Mouse (Mus musculus): ENCODE data around the gene Inpp4b. TPM values are rescaled to one million over a fixed set of nuclear protein-coding genes. Genes with fewer than 3 reads are reported as not detected.

The Inpp4b gene
- polyA plus RNA-seq, 1 experiment = 0.02 TPM

- H3K4me3 ChIP-seq (ENCODE audit: insufficient read depth, poor library complexity, severe bottlenecking) = no peak overlapping the region
- no peaks in the 10 kb centered on the region for H3K36me3 ChIP-seq (ENCODE audit: control insufficient read depth, insufficient read depth)
- H3K79me3 ChIP-seq (ENCODE audit: low read depth) = no peaks in the 10 kb centered on the region
- no peaks in the 10 kb centered on the region for H3K79me2 ChIP-seq (ENCODE audit: control insufficient read depth, insufficient read depth)
- no peak overlapping the region for H3ac ChIP-seq (ENCODE audit: control insufficient read depth, insufficient read length, low read depth)
- TF ChIP-seq USF1 (IDR thresholded peaks at IDR 0.05; ENCODE audit: low read depth) = no peak
- TF ChIP-seq MAX (IDR thresholded peaks at IDR 0.05) = no peak
- no peak for TF ChIP-seq CTCF (IDR thresholded peaks at IDR 0.05; ENCODE audit: control insufficient read depth, insufficient read depth, insufficient read length)
- no peak for TF ChIP-seq FOSL1 (IDR thresholded peaks at IDR 0.05; ENCODE audit: insufficient read depth, low read length, poor library complexity, severe bottlenecking)
- no peak for TF ChIP-seq CEBPB (IDR thresholded peaks at IDR 0.05; ENCODE audit: low read depth)
- no peak for TF ChIP-seq MYOG (IDR thresholded peaks at IDR 0.05; ENCODE audit: control insufficient read depth, extremely low read depth, insufficient read length)
- TF ChIP-seq MYOD1 (IDR thresholded peaks at IDR 0.05; ENCODE audit: control insufficient read depth, insufficient read length, low read depth) = no peak
- H3K27me3 ChIP-seq (ENCODE audit: control insufficient read depth, insufficient read depth, insufficient read length) = no peaks in the 10 kb centered on the region
These were observed 256.9 kb downstream of the Inpp4b start for GRCm38 (mm10) chr8:81599209-81599608.

- Histone ChIP-seq H3K79me2 (ENCODE audit: control insufficient read depth, insufficient read depth) (no peaks in the 10 kb centered on the region), H3K79me3 (ENCODE audit: low read depth) (no peaks in the 10 kb centered on the region), H3ac (ENCODE audit: control insufficient read depth, insufficient read length, low read depth) (no peak overlapping the region), H3K4me3 (ENCODE audit: insufficient read depth, poor library complexity, severe bottlenecking) (no peak overlapping the region), H3K36me3 (ENCODE audit: control insufficient read depth, insufficient read depth) (no peaks in the 10 kb centered on the region), H3K27me3 (ENCODE audit: control insufficient read depth, insufficient read depth, insufficient read length) (no peaks in the 10 kb centered on the region)
- TF ChIP-seq FOSL1 (IDR thresholded peaks at IDR 0.05; ENCODE audit: insufficient read depth, low read length, poor library complexity, severe bottlenecking) = no peak
- TF ChIP-seq CEBPB (IDR thresholded peaks at IDR 0.05; ENCODE audit: low read depth) = no peak
- TF ChIP-seq MYOG (IDR thresholded peaks at IDR 0.05; ENCODE audit: control insufficient read depth, extremely low read depth, insufficient read length) = no peak
- no peak for TF ChIP-seq MYOD1 (IDR thresholded peaks at IDR 0.05; ENCODE audit: control insufficient read depth, insufficient read length, low read depth)
These were observed 258.8 kb downstream of the Inpp4b start for GRCm38 (mm10) chr8:81601136-81601535.

- TF ChIP-seq FOSL1 (IDR thresholded peaks at IDR 0.05; ENCODE audit: insufficient read depth, low read length, poor library complexity, severe bottlenecking) = no peak
- no peak for TF ChIP-seq USF1 (IDR thresholded peaks at IDR 0.05; ENCODE audit: low read depth)
- TF ChIP-seq MYOD1 (IDR thresholded peaks at IDR 0.05; ENCODE audit: control insufficient read depth, insufficient read length, low read depth) = no peak
- TF ChIP-seq MAX (IDR thresholded peaks at IDR 0.05) = no peak
- no peaks in the 10 kb centered on the region for H3K79me2 ChIP-seq (ENCODE audit: control insufficient read depth, insufficient read depth)
- H3K27me3 ChIP-seq (ENCODE audit: control insufficient read depth, insufficient read depth, insufficient read length) = no peaks in the 10 kb centered on the region
These were observed 265.7 kb downstream of the Inpp4b start for GRCm38 (mm10) chr8:81608082-81608481.

GRCm38 (mm10) chr8:81609064-81609463, 266.7 kb downstream of the Inpp4b start:
- H3K79me3 ChIP-seq (ENCODE audit: low read depth) = no peaks in the 10 kb centered on the region
- no peaks in the 10 kb centered on the region for H3K27me3 ChIP-seq (ENCODE audit: control insufficient read depth, insufficient read depth, insufficient read length)
- H3K79me2 ChIP-seq (ENCODE audit: control insufficient read depth, insufficient read depth) = no peaks in the 10 kb centered on the region
- H3K36me3 ChIP-seq (ENCODE audit: control insufficient read depth, insufficient read depth) = no peaks in the 10 kb centered on the region
- no peak overlapping the region for H3ac ChIP-seq (ENCODE audit: control insufficient read depth, insufficient read length, low read depth)
- TF ChIP-seq MYOG (IDR thresholded peaks at IDR 0.05; ENCODE audit: control insufficient read depth, extremely low read depth, insufficient read length) (no peak), MYOD1 (IDR thresholded peaks at IDR 0.05; ENCODE audit: control insufficient read depth, insufficient read length, low read depth) (no peak), USF1 (IDR thresholded peaks at IDR 0.05; ENCODE audit: low read depth) (no peak), FOSL1 (IDR thresholded peaks at IDR 0.05; ENCODE audit: insufficient read depth, low read length, poor library complexity, severe bottlenecking) (no peak), CEBPB (IDR thresholded peaks at IDR 0.05; ENCODE audit: low read depth) (no peak)
- no peak overlapping the region for H3K4me3 ChIP-seq (ENCODE audit: insufficient read depth, poor library complexity, severe bottlenecking)

More at GRCm38 (mm10) chr8:81608082-81608481, 265.7 kb downstream of the Inpp4b start:
- no peaks in the 10 kb centered on the region for H3K79me3 ChIP-seq (ENCODE audit: low read depth)
- no peak overlapping the region for H3ac ChIP-seq (ENCODE audit: control insufficient read depth, insufficient read length, low read depth)
- H3K36me3 ChIP-seq (ENCODE audit: control insufficient read depth, insufficient read depth) = no peaks in the 10 kb centered on the region
- no peak overlapping the region for H3K4me3 ChIP-seq (ENCODE audit: insufficient read depth, poor library complexity, severe bottlenecking)

GRCm38 (mm10) chr8:81612611-81613010, 270.3 kb downstream of the Inpp4b start:
- Histone ChIP-seq H3K4me3 (ENCODE audit: insufficient read depth, poor library complexity, severe bottlenecking) (no peak overlapping the region), H3K36me3 (ENCODE audit: control insufficient read depth, insufficient read depth) (no peaks in the 10 kb centered on the region), H3ac (ENCODE audit: control insufficient read depth, insufficient read length, low read depth) (no peak overlapping the region), H3K79me3 (ENCODE audit: low read depth) (no peaks in the 10 kb centered on the region), H3K79me2 (ENCODE audit: control insufficient read depth, insufficient read depth) (no peaks in the 10 kb centered on the region), H3K27me3 (ENCODE audit: control insufficient read depth, insufficient read depth, insufficient read length) (no peaks in the 10 kb centered on the region)
- TF ChIP-seq MAX (IDR thresholded peaks at IDR 0.05) = no peak
- TF ChIP-seq CTCF (IDR thresholded peaks at IDR 0.05; ENCODE audit: control insufficient read depth, insufficient read depth, insufficient read length) = no peak
- no peak for TF ChIP-seq MYOD1 (IDR thresholded peaks at IDR 0.05; ENCODE audit: control insufficient read depth, insufficient read length, low read depth)
- no peak for TF ChIP-seq FOSL1 (IDR thresholded peaks at IDR 0.05; ENCODE audit: insufficient read depth, low read length, poor library complexity, severe bottlenecking)
- no peak for TF ChIP-seq USF1 (IDR thresholded peaks at IDR 0.05; ENCODE audit: low read depth)
- no peak for TF ChIP-seq MYOG (IDR thresholded peaks at IDR 0.05; ENCODE audit: control insufficient read depth, extremely low read depth, insufficient read length)
- no peak for TF ChIP-seq CEBPB (IDR thresholded peaks at IDR 0.05; ENCODE audit: low read depth)

GRCm38 (mm10) chr8:81614135-81614534, 271.8 kb downstream of the Inpp4b start:
- Histone ChIP-seq H3ac (ENCODE audit: control insufficient read depth, insufficient read length, low read depth) (no peak overlapping the region), H3K36me3 (ENCODE audit: control insufficient read depth, insufficient read depth) (no peaks in the 10 kb centered on the region), H3K79me3 (ENCODE audit: low read depth) (no peaks in the 10 kb centered on the region), H3K27me3 (ENCODE audit: control insufficient read depth, insufficient read depth, insufficient read length) (no peaks in the 10 kb centered on the region), H3K79me2 (ENCODE audit: control insufficient read depth, insufficient read depth) (no peaks in the 10 kb centered on the region), H3K4me3 (ENCODE audit: insufficient read depth, poor library complexity, severe bottlenecking) (no peak overlapping the region)
- TF ChIP-seq MAX (IDR thresholded peaks at IDR 0.05) = no peak
- TF ChIP-seq USF1 (IDR thresholded peaks at IDR 0.05; ENCODE audit: low read depth) = no peak
- no peak for TF ChIP-seq CTCF (IDR thresholded peaks at IDR 0.05; ENCODE audit: control insufficient read depth, insufficient read depth, insufficient read length)
- TF ChIP-seq MYOG (IDR thresholded peaks at IDR 0.05; ENCODE audit: control insufficient read depth, extremely low read depth, insufficient read length) = no peak
- TF ChIP-seq CEBPB (IDR thresholded peaks at IDR 0.05; ENCODE audit: low read depth) = no peak
- TF ChIP-seq FOSL1 (IDR thresholded peaks at IDR 0.05; ENCODE audit: insufficient read depth, low read length, poor library complexity, severe bottlenecking) = no peak
- TF ChIP-seq MYOD1 (IDR thresholded peaks at IDR 0.05; ENCODE audit: control insufficient read depth, insufficient read length, low read depth) = no peak

All from C2C12 (cell line).